Mouse (Mus musculus): ENCODE results near the gene Mmp15.
"Not testable (repeated sequence)": the region's sequence is repeated elsewhere in the genome, so short reads cannot be mapped to it uniquely, and the experiment has no call there.

The Mmp15 gene

GRCm38 (mm10) chr8:95377101-95377500 is 25.0 kb downstream of the Mmp15 start:
- DNase-seq (ENCODE audit: low read depth, low spot score) = no peak

GRCm38 (mm10) chr8:95377863-95378291 is 25.8 kb downstream of the Mmp15 start:
- DNase-seq (ENCODE audit: low read depth, low spot score) = peak; percentile 79

- DNase-seq (ENCODE audit: low read depth, low spot score) = not testable (repeated sequence)
Measured at GRCm38 (mm10) chr8:95378928-95379327, 26.9 kb downstream of the Mmp15 start.

GRCm38 (mm10) chr8:95380953-95381352 is 28.9 kb downstream of the Mmp15 start:
- DNase-seq (ENCODE audit: low read depth, low spot score) = peak; percentile 26

- DNase-seq (ENCODE audit: low read depth, low spot score) = no peak
Measured at GRCm38 (mm10) chr8:95381595-95381994, 29.5 kb downstream of the Mmp15 start.

GRCm38 (mm10) chr8:95384501-95384900 is 32.4 kb downstream of the Mmp15 start:
- no peak for DNase-seq (ENCODE audit: low read depth, low spot score)

- DNase-seq (ENCODE audit: low read depth, low spot score) = no peak
Measured at GRCm38 (mm10) chr8:95386037-95386436, 34.0 kb downstream of the Mmp15 start.

GRCm38 (mm10) chr8:95387221-95387620 is 35.2 kb downstream of the Mmp15 start:
- DNase-seq (ENCODE audit: low read depth, low spot score) = no peak

GRCm38 (mm10) chr8:95387936-95388335 is 35.9 kb downstream of the Mmp15 start:
- DNase-seq (ENCODE audit: low read depth, low spot score) = no peak

- no peak for DNase-seq (ENCODE audit: low read depth, low spot score)
Measured at GRCm38 (mm10) chr8:95390312-95390711, 38.2 kb downstream of the Mmp15 start.

GRCm38 (mm10) chr8:95391101-95391500 is 39.0 kb downstream of the Mmp15 start:
- DNase-seq (ENCODE audit: low read depth, low spot score) = no peak

GRCm38 (mm10) chr8:95392604-95393003 is 40.5 kb downstream of the Mmp15 start:
- no peak for DNase-seq (ENCODE audit: low read depth, low spot score)

GRCm38 (mm10) chr8:95395186-95395918 is 43.3 kb downstream of the Mmp15 start:
- DNase-seq (ENCODE audit: low read depth, low spot score) = no peak

- DNase-seq (ENCODE audit: low read depth, low spot score) = no peak
Measured at GRCm38 (mm10) chr8:95396752-95397151, 44.7 kb downstream of the Mmp15 start.

- no peak for DNase-seq (ENCODE audit: low read depth, low spot score)
Measured at GRCm38 (mm10) chr8:95397201-95397600, 45.1 kb downstream of the Mmp15 start.

- no peak for DNase-seq (ENCODE audit: low read depth, low spot score)
Measured at GRCm38 (mm10) chr8:95399131-95399530, 47.1 kb downstream of the Mmp15 start.

GRCm38 (mm10) chr8:95401091-95401490 is 49.0 kb downstream of the Mmp15 start:
- no peak for DNase-seq (ENCODE audit: low read depth, low spot score)

- no peak for DNase-seq (ENCODE audit: low read depth, low spot score)
Measured at GRCm38 (mm10) chr8:95409518-95409917, 57.5 kb downstream of the Mmp15 start.

- no peak for DNase-seq (ENCODE audit: low read depth, low spot score)
Measured at GRCm38 (mm10) chr8:95411309-95411972, 59.4 kb downstream of the Mmp15 start.

GRCm38 (mm10) chr8:95422193-95422810 is 70.2 kb downstream of the Mmp15 start:
- DNase-seq (ENCODE audit: low read depth, low spot score) = no peak
